Mouse (Mus musculus) fat pad, adult 2 months (tissue): ENCODE measurements around the gene Arrdc2.

Experiments
- DNase-seq: peaks from one replicate; pipeline ENCODE4 v3.0.0-alpha.2; 2011; ENCODE audit warnings: low read depth, low spot score; ENCODE audit errors: extremely low read depth

The Arrdc2 gene

GRCm38 (mm10) chr8:70864712-70865221, 25.2 kb upstream of the Arrdc2 start:
- no peak for DNase-seq

- no peak for DNase-seq
These were observed 24.6 kb upstream of the Arrdc2 start for GRCm38 (mm10) chr8:70863956-70864711.

GRCm38 (mm10) chr8:70862824-70863641, 23.5 kb upstream of the Arrdc2 start, which contains the start of gene Kcnn1:
Gene Kcnn1 (minus strand): TSS chr8:70863258.
- DNase-seq, result no peak

GRCm38 (mm10) chr8:70857516-70857915, 18.0 kb upstream of the Arrdc2 start:
- DNase-seq, result no peak

GRCm38 (mm10) chr8:70856541-70857197, 17.1 kb upstream of the Arrdc2 start:
- no peak for DNase-seq

- DNase-seq, result no peak
These were observed 16.5 kb upstream of the Arrdc2 start for GRCm38 (mm10) chr8:70856028-70856427.

- no peak for DNase-seq
These were observed 14.3 kb upstream of the Arrdc2 start for GRCm38 (mm10) chr8:70853863-70854262.

- DNase-seq, result no peak
These were observed 13.2 kb upstream of the Arrdc2 start for GRCm38 (mm10) chr8:70852595-70853231.

GRCm38 (mm10) chr8:70851837-70852236, 12.3 kb upstream of the Arrdc2 start:
- DNase-seq, result no peak

GRCm38 (mm10) chr8:70850947-70851346, 11.4 kb upstream of the Arrdc2 start:
- DNase-seq, result no peak

- DNase-seq, result no peak
These were observed 10.8 kb upstream of the Arrdc2 start for GRCm38 (mm10) chr8:70850132-70850845.

GRCm38 (mm10) chr8:70849333-70849990, 9.9 kb upstream of the Arrdc2 start:
- DNase-seq, result no peak

GRCm38 (mm10) chr8:70846371-70847154, 7.0 kb upstream of the Arrdc2 start:
- no peak for DNase-seq

GRCm38 (mm10) chr8:70845108-70845507, 5.6 kb upstream of the Arrdc2 start:
- DNase-seq, result no peak

GRCm38 (mm10) chr8:70844523-70844922, 5.0 kb upstream of the Arrdc2 start:
- DNase-seq, result no peak

GRCm38 (mm10) chr8:70843941-70844340, 4.4 kb upstream of the Arrdc2 start:
- no peak for DNase-seq

- DNase-seq, result no peak
These were observed 3.8 kb upstream of the Arrdc2 start for GRCm38 (mm10) chr8:70843214-70843773.

- DNase-seq, result no peak
These were observed 3.0 kb upstream of the Arrdc2 start for GRCm38 (mm10) chr8:70842484-70842883.
